Mouse (Mus musculus) hindbrain, embryonic 16.5 days (tissue): ENCODE measurements at regions not wholly inside any gene's neighbourhood (a gene's known extent, or its start where the extent isn't known, plus 50 kb on each side); places are given as distances from the start of the nearest gene placed in this dataset. TPM values are rescaled to one million over a fixed set of nuclear protein-coding genes. Genes with fewer than 3 reads are reported as not detected.
A peak's percentile ranks its signal among the peaks of the same experiment; 100 is the strongest.

Experiments used
- ATAC-seq: fragments of 200-750 bp; cut with Nextera tagmentation; 2 replicates; pipeline ENCODE4 v1.8.0; 2017; ENCODE audit warnings: moderate TSS enrichment, moderate library complexity
- H3K27ac ChIP-seq: fragments of 300-500 bp; sonication (generic); 2 replicates; pipeline ENCODE4 v1.5.1; 2014; ENCODE audit warnings: low read depth, mild to moderate bottlenecking, control low read depth, low read length, moderate library complexity
- H3K27me3 ChIP-seq: fragments of 300-500 bp; sonication (generic); replicated peaks from 2 replicates; pipeline ENCODE4 v1.6.1; 2014; ENCODE audit warnings: low read length; ENCODE audit not compliant: control insufficient read depth, insufficient read depth
- H3K36me3 ChIP-seq: fragments of 300-500 bp; sonication (generic); 2 replicates; pipeline ENCODE4 v1.6.1; 2014; ENCODE audit warnings: mild to moderate bottlenecking, low read length, moderate library complexity, mixed read lengths; ENCODE audit not compliant: control insufficient read depth, insufficient read depth
- H3K4me1 ChIP-seq: fragments of 300-500 bp; sonication (generic); 2 replicates; pipeline ENCODE4 v1.6.1; 2014; ENCODE audit warnings: low read depth, low read length; ENCODE audit not compliant: control insufficient read depth, insufficient read depth
- H3K4me2 ChIP-seq: fragments of 300-500 bp; sonication (generic); 2 replicates; pipeline ENCODE4 v1.6.1; 2014; ENCODE audit warnings: mild to moderate bottlenecking, low read length, control low read depth, moderate library complexity
- H3K4me3 ChIP-seq: fragments of 300-500 bp; sonication (generic); 2 replicates; pipeline ENCODE4 v1.5.1; 2014; ENCODE audit warnings: mild to moderate bottlenecking, low read length, control low read depth, moderate library complexity
- H3K9ac ChIP-seq: fragments of 300-500 bp; sonication (generic); 2 replicates; pipeline ENCODE4 v1.6.1; 2014; ENCODE audit warnings: low read depth, mild to moderate bottlenecking, control low read depth, low read length, moderate library complexity
- H3K9me3 ChIP-seq: fragments of 300-500 bp; sonication (generic); 2 replicates; pipeline ENCODE4 v1.6.1; 2014; ENCODE audit warnings: mild to moderate bottlenecking, low read length, moderate library complexity; ENCODE audit not compliant: control insufficient read depth
- WGBS: fragments of 180-500 bp; shearing (Covaris S2); extraction: QIAGEN DNeasy Blood & Tissue Kit; methylation state at CpG from one replicate; pipeline ENCODE4 v1.1.7; 2014; 5-methylcytosine and 5-hydroxymethylcytosine counted together
- microRNA-seq: library from miRNA; unstranded; fragments of <30 nt; microRNA quantifications from one replicate; pipeline ENCODE4, GENCODE M21; 2017

- H3K4me2 ChIP-seq, result no peak overlapping the region
- H3K9me3 ChIP-seq, result no peaks in the 10 kb centered on the region
- H3K27me3 ChIP-seq, result no peaks in the 10 kb centered on the region
- no peak overlapping the region for H3K27ac ChIP-seq
- peak; percentile 79 for ATAC-seq
- H3K4me1 ChIP-seq, result no peaks in the 10 kb centered on the region; the same call in 1 of the 2 replicates
- 5% methylated on average over 3 of the region's 3 CpGs for WGBS
- no peak overlapping the region for H3K9ac ChIP-seq
- no peak overlapping the region for H3K4me3 ChIP-seq
- H3K36me3 ChIP-seq, result peaks cover 2% of the 10 kb centered on the region; the same call in 1 of the 2 replicates
Measured at GRCm38 (mm10) chr13:90660950-90661349, 244.2 kb downstream of the Atp6ap1l start.

- WGBS, result 81% methylated on average over 5 of the region's 5 CpGs
- Histone ChIP-seq H3K4me2 (no peak overlapping the region), H3K27ac (no peak overlapping the region), H3K9me3 (no peaks in the 10 kb centered on the region), H3K9ac (no peak overlapping the region), H3K27me3 (no peaks in the 10 kb centered on the region), H3K4me3 (no peak overlapping the region), H3K4me1 (no peaks in the 10 kb centered on the region; the same call in 1 of the 2 replicates), H3K36me3 (peaks cover 2% of the 10 kb centered on the region; the same call in 1 of the 2 replicates)
- no peak for ATAC-seq
Measured at GRCm38 (mm10) chr13:90659087-90659486, 246.1 kb downstream of the Atp6ap1l start.

GRCm38 (mm10) chr13:90646356-90646755, 258.8 kb downstream of the Atp6ap1l start:
- Histone ChIP-seq H3K27me3 (no peaks in the 10 kb centered on the region), H3K27ac (no peak overlapping the region), H3K9me3 (no peaks in the 10 kb centered on the region), H3K9ac (no peak overlapping the region), H3K4me2 (no peak overlapping the region), H3K4me1 (peaks cover 5% of the 10 kb centered on the region; the same call in 1 of the 2 replicates), H3K4me3 (no peak overlapping the region), H3K36me3 (no peaks in the 10 kb centered on the region)
- WGBS, result 48% methylated on average over 4 of the region's 4 CpGs
- ATAC-seq, result no peak

GRCm38 (mm10) chr13:90644216-90644615, 260.9 kb downstream of the Atp6ap1l start:
- H3K27me3 ChIP-seq, result no peaks in the 10 kb centered on the region
- H3K4me2 ChIP-seq, result no peak overlapping the region
- no peaks in the 10 kb centered on the region for H3K9me3 ChIP-seq
- no peaks in the 10 kb centered on the region for H3K36me3 ChIP-seq
- peaks cover 5% of the 10 kb centered on the region; the same call in 1 of the 2 replicates for H3K4me1 ChIP-seq
- peak; percentile 15; the same call in 1 of the 2 replicates for ATAC-seq
- no peak overlapping the region for H3K9ac ChIP-seq
- H3K27ac ChIP-seq, result no peak overlapping the region
- H3K4me3 ChIP-seq, result no peak overlapping the region

GRCm38 (mm10) chr13:90643575-90644215, 261.5 kb downstream of the Atp6ap1l start:
- no peak overlapping the region for H3K4me2 ChIP-seq
- ATAC-seq, result peak; percentile 61
- H3K4me1 ChIP-seq, result peaks cover 5% of the 10 kb centered on the region; the same call in 1 of the 2 replicates
- H3K27me3 ChIP-seq, result no peaks in the 10 kb centered on the region
- 39% methylated on average over 4 of the region's 4 CpGs for WGBS
- H3K9ac ChIP-seq, result no peak overlapping the region
- no peak overlapping the region for H3K4me3 ChIP-seq
- H3K36me3 ChIP-seq, result no peaks in the 10 kb centered on the region
- peak overlapping the region; percentile 41; the same call in 1 of the 2 replicates for H3K27ac ChIP-seq
- H3K9me3 ChIP-seq, result no peaks in the 10 kb centered on the region

GRCm38 (mm10) chr13:90643109-90643508, 262.0 kb downstream of the Atp6ap1l start:
- peak; percentile 88 for ATAC-seq
- Histone ChIP-seq H3K9me3 (no peaks in the 10 kb centered on the region), H3K36me3 (no peaks in the 10 kb centered on the region), H3K4me1 (peaks cover 5% of the 10 kb centered on the region; the same call in 1 of the 2 replicates), H3K27ac (peak overlapping the region; percentile 68), H3K27me3 (no peaks in the 10 kb centered on the region), H3K4me3 (no peak overlapping the region), H3K9ac (no peak overlapping the region), H3K4me2 (no peak overlapping the region; the same call in 1 of the 2 replicates)
- WGBS, result 17% methylated on average over 4 of the region's 4 CpGs

GRCm38 (mm10) chr13:90642206-90642823, 262.8 kb downstream of the Atp6ap1l start:
- H3K4me3 ChIP-seq, result no peak overlapping the region
- 44% methylated on average over 5 of the region's 5 CpGs for WGBS
- peak; percentile 51 for ATAC-seq
- H3K4me2 ChIP-seq, result no peak overlapping the region
- no peaks in the 10 kb centered on the region for H3K27me3 ChIP-seq
- no peak overlapping the region for H3K9ac ChIP-seq
- H3K36me3 ChIP-seq, result no peaks in the 10 kb centered on the region
- H3K27ac ChIP-seq, result peak overlapping the region; percentile 68
- H3K9me3 ChIP-seq, result no peaks in the 10 kb centered on the region
- H3K4me1 ChIP-seq, result peaks cover 5% of the 10 kb centered on the region; the same call in 1 of the 2 replicates

Small RNAs in the stretch of these regions (microRNA-seq; reads per million reads assigned to microRNA genes)
- not detected for gene Gm44338
